Mouse (Mus musculus) gonadal fat pad, adult 2 months (tissue): ENCODE measurements around the gene Hs3st3b1. TPM values are rescaled to one million over a fixed set of nuclear protein-coding genes. Genes with fewer than 3 reads are reported as not detected.

Source experiments
- DNase-seq: peaks from one replicate; pipeline ENCODE4 v3.0.0-alpha.2; 2012; ENCODE audit warnings: low read depth
- polyA plus RNA-seq: library from polyadenylated mRNA; depleted of rRNA; stranded (reverse); fragments of >200 nt; gene quantifications from 2 replicates; pipeline ENCODE4 v1.2.3, GENCODE M21; 2012; rRNA removed

The Hs3st3b1 gene
- polyA plus RNA-seq = 39.4 and 72.5 TPM in 2 replicates

- DNase-seq = peak; percentile 84
These were observed at the start of gene Hs3st3b1 for GRCm38 (mm10) chr11:63922091-63922621. Hs3st3b1 (minus strand) TSS chr11:63922290.

GRCm38 (mm10) chr11:63971462-63971861 is 49.4 kb upstream of the Hs3st3b1 start:
- DNase-seq = no peak

GRCm38 (mm10) chr11:63970818-63971217 is 48.7 kb upstream of the Hs3st3b1 start:
- no peak for DNase-seq

- no peak for DNase-seq
These were observed 47.3 kb upstream of the Hs3st3b1 start for GRCm38 (mm10) chr11:63969205-63969910.

GRCm38 (mm10) chr11:63968388-63969035 is 46.4 kb upstream of the Hs3st3b1 start:
- no peak for DNase-seq

- no peak for DNase-seq
These were observed 45.7 kb upstream of the Hs3st3b1 start for GRCm38 (mm10) chr11:63967641-63968387.

- DNase-seq = no peak
These were observed 43.3 kb upstream of the Hs3st3b1 start for GRCm38 (mm10) chr11:63965437-63965836.

GRCm38 (mm10) chr11:63957207-63957606 is 35.1 kb upstream of the Hs3st3b1 start:
- no peak for DNase-seq

- DNase-seq = no peak
These were observed 34.7 kb upstream of the Hs3st3b1 start for GRCm38 (mm10) chr11:63956748-63957147.

GRCm38 (mm10) chr11:63953887-63954286 is 31.8 kb upstream of the Hs3st3b1 start:
- DNase-seq = no peak

- DNase-seq = no peak
These were observed 30.7 kb upstream of the Hs3st3b1 start for GRCm38 (mm10) chr11:63952743-63953191.

- no peak for DNase-seq
These were observed 29.9 kb upstream of the Hs3st3b1 start for GRCm38 (mm10) chr11:63951831-63952631.

- no peak for DNase-seq
These were observed 26.3 kb upstream of the Hs3st3b1 start for GRCm38 (mm10) chr11:63948371-63948770.

- DNase-seq = no peak
These were observed 24.9 kb upstream of the Hs3st3b1 start for GRCm38 (mm10) chr11:63947024-63947423.

- no peak for DNase-seq
These were observed 21.9 kb upstream of the Hs3st3b1 start for GRCm38 (mm10) chr11:63943947-63944346.

- no peak for DNase-seq
These were observed 21.3 kb upstream of the Hs3st3b1 start for GRCm38 (mm10) chr11:63943268-63943890.

GRCm38 (mm10) chr11:63942177-63942576 is 20.1 kb upstream of the Hs3st3b1 start:
- DNase-seq = peak; percentile 51

GRCm38 (mm10) chr11:63936641-63937040 is 14.6 kb upstream of the Hs3st3b1 start:
- no peak for DNase-seq

- DNase-seq = no peak
These were observed 4.8 kb upstream of the Hs3st3b1 start for GRCm38 (mm10) chr11:63926901-63927300.

GRCm38 (mm10) chr11:63925161-63925582 is 3.1 kb upstream of the Hs3st3b1 start:
- DNase-seq = no peak
